Mouse (Mus musculus): Measurements from ENCODE around the gene Dpp7.

Dpp7 gene

DNA sequence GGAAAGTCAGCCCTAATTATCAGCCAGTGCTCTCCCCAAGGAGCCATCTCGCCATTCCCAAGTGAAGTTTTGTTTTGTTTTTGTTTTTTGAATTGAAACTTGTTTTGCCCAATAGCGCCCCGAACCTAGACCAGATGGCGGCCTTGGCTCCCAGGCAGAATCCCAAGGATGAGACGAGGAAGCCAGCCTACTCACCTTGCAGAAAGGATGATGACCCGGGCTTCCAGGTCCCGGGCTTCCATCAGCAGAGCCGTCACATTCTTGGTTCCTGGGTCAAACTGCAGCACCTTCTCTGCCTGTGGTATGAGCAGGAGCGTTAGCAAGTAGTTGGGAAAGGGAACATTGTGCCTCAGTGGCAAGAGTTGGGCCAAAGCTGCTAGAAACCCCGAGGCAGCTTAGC, 46.0 kb downstream of the Dpp7 start:
- DNase-seq = no peak

DNA sequence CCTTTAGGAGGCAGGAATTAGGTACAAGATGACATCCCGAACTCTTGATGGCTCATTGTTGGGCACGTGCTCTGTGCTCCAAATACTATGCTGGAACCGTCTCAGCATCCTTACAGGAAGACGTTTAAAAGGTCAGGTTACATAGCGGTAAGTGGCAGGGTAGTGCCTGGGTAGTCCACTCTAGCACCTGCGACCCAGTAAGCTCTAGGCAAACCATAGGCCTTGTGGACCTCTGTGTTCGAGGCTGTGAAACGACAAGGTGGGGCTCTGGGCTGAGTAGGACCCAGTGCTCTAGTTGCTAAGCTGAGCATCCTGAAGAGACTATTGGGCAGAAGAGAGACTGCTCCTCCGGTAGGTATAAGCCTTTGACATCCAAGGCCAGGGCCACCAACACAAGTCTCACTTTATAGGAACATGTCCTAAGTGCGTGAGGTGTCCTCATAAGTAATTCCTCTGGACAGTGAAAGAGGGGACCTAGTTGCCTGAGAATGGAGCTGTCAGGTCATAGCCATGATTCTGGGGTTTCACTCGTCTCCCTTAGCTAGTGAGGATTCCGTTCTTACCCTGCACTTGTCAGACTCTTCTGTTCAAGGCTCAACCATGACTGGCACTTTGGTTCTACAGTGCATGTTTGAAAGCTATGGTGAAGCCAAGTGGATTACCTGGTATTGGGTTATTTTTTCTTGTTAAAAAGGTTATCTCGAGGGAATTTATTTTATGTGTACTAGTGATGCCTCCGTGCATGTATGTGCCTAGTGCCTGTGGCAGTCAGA, 50.4 kb downstream of the Dpp7 start:
- DNase-seq = no peak

DNA sequence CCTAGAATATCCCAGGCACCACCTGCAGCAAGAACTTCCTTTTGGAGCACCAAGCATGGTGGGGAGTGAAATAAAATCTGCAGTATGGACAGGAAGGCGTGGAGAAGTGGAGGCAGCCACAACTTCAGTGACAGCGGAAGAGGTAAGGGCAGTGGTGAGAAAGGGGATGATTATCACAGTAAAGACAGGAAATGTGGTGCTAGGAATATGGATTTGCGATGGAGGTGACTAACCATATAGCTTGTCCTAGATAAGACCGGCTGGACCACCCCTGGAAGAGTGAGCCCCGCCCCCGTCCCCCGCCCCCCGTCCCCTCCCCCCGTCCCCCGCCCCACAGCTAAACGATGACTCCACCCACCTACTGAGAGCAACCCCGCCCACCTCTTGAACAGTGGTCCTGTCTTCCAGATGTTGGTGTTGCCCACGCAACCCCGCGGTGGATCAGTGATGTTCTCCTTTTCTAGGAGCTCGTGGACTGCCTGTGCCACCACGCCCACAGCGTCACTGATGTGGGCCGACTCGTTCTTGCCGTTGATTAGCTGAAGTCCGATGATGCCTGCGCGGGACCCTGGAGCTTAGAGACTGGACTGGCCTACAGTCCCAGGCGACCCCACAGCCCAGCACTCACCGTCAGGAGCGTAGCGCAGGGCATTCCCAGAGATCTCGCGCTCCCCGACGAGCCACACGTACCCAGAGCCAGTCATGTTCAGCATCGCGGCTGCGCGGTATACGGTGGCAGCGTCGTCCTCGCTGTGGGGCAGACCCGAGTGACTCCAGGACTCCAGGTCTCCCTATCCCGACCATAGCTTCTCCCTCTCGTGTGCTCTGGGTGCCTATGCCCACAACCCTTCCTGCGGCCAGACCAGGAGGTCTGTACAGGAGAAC, 51.3 kb downstream of the Dpp7 start:
- peak in 1 of 2 experiments; percentile 42 for DNase-seq

DNA sequence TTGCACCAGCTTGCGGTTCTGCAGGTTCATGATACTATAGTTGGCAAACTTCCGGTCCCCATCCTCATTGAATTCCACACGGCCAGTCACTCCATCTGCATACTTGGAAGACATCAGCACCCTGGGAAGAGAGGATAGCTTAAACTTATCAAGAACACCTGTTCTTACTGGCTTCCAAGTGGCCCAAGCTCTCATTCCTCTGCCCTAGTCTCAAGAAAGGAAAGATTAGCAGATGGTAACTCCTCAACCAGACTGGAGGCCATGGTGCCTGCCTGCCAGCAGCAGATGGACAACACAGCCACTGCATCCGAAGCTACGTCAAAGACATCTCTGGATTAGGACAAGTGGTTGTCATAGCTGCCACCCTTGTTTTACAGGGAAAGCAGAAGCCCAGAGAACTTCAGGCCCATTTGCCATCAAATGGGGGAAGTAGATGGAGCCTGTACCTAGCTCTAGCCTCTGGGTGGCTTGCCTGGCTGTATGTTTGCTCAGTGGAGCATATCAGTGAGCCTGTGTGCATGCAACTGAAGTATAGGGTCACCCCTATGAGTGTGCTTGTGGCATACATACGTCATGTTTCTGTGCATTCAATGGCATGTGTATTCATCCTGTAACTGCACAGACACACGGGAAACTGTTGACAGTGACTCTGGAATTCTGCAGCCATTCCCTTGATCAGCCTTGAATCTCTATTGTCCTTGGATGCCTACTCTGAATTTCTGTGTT, 52.1 kb downstream of the Dpp7 start:
- DNase-seq = no peak

DNA sequence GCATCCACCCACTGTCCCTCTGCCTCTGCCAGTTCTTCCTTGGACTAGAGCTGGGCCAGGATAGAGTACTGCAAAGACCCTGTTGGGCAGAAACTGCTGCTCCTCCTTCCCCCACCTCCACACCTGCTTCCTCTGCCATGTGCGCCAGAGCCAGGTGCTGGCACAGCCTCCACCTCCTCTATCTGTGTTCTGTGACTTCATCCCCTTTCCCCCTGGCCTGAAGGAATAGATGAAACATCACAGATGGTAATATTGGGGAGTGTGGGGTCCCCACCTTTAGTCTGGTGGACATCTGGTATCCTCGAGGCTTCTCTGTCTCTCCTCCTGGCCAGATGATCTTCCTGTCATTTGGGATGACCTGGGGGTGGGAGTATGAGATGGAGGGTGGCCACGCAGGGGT, 52.7 kb downstream of the Dpp7 start:
- DNase-seq = no peak
